Mouse (Mus musculus) myocyte (in vitro differentiated cells): ENCODE measurements around the gene Ednrb.

ENCODE experiments used
- CEBPB ChIP-seq: IDR thresholded peaks from 2 replicates; pipeline ENCODE4 v1.6.1; 2011; ENCODE audit warnings: mild to moderate bottlenecking, moderate library complexity; ENCODE audit not compliant: poor library complexity, insufficient read depth, severe bottlenecking
- E2F4 ChIP-seq: IDR thresholded peaks from one replicate; pipeline ENCODE4 v1.6.1; 2011; ENCODE audit warnings: mild to moderate bottlenecking, control low read depth, moderate library complexity; ENCODE audit not compliant: insufficient read depth
- MAX ChIP-seq: IDR thresholded peaks from one replicate; pipeline ENCODE4 v1.6.1; 2011; ENCODE audit warnings: low read depth, mild to moderate bottlenecking, control low read depth
- MYOG ChIP-seq, 3 experiments: IDR thresholded peaks; one replicate each; pipeline ENCODE4 v1.6.1; 2011; ENCODE audit warnings: control low read depth in 2 of 3, low read depth in 2 of 3, mild to moderate bottlenecking in 2 of 3; ENCODE audit not compliant: insufficient read length in 2 of 3, control insufficient read depth in 1 of 3, insufficient read depth in 1 of 3
- POLR2A ChIP-seq: IDR thresholded peaks from one replicate; pipeline ENCODE4 v1.6.1; 2011; ENCODE audit warnings: low read depth, mild to moderate bottlenecking, control low read depth, moderate library complexity; ENCODE audit not compliant: insufficient read length
- REST ChIP-seq: IDR thresholded peaks from one replicate; pipeline ENCODE4 v1.6.1; 2011; ENCODE audit warnings: mild to moderate bottlenecking, control low read depth, moderate library complexity; ENCODE audit not compliant: insufficient read depth, insufficient read length
- TCF12 ChIP-seq: IDR thresholded peaks from one replicate; pipeline ENCODE4 v1.6.1; 2011; ENCODE audit warnings: mild to moderate bottlenecking, control low read depth; ENCODE audit not compliant: poor library complexity, insufficient read depth, severe bottlenecking
- TCF3 ChIP-seq: IDR thresholded peaks from one replicate; pipeline ENCODE4 v1.6.1; 2011; ENCODE audit warnings: low read depth, control low read depth; ENCODE audit not compliant: insufficient read length
- USF1 ChIP-seq: IDR thresholded peaks from one replicate; pipeline ENCODE4 v1.6.1; 2011; ENCODE audit warnings: low read depth, mild to moderate bottlenecking, control low read depth, moderate library complexity

- TF ChIP-seq POLR2A (no peak), E2F4 (no peak), TCF12 (no peak), CEBPB (no peak), USF1 (no peak), MAX (no peak), TCF3 (no peak), MYOG (IDR thresholded peaks at IDR 0.05; ENCODE audit: control insufficient read depth in 1 of 3, insufficient read depth in 1 of 3, insufficient read length in 2 of 3, low read depth in 2 of 3) (no peak), REST (no peak)
Observed at GRCm38 (mm10) chr14:103822590-103822989, 21.6 kb downstream of the Ednrb start.
